Mouse (Mus musculus) cerebellum, adult 2 months (tissue): Measurements from ENCODE around the gene Eddm3b.

Source experiments
- CTCF ChIP-seq: fragments of 200-500 bp; IDR thresholded peaks from 2 replicates; pipeline ENCODE4 v1.5.1; 2011; ENCODE audit warnings: low read depth, mild to moderate bottlenecking, control low read depth, low read length, moderate library complexity, borderline replicate concordance; ENCODE audit not compliant: insufficient read depth
- POLR2A ChIP-seq: fragments of 200-500 bp; IDR thresholded peaks from 2 replicates; pipeline ENCODE4 v1.6.1; 2011; ENCODE audit warnings: low read length, control low read depth, borderline replicate concordance; ENCODE audit not compliant: insufficient read depth

- no peak for TF ChIP-seq CTCF
- no peak for TF ChIP-seq POLR2A
Observed at GRCm38 (mm10) chr14:51127648-51128258, 13.5 kb downstream of the Eddm3b start.
